Mouse (Mus musculus) heart, adult 18-20 months (tissue): ENCODE measurements around the gene H1foo. TPM values are rescaled to one million over a fixed set of nuclear protein-coding genes. Genes with fewer than 3 reads are reported as not detected.
A peak's percentile ranks its signal among the peaks of the same experiment; 100 is the strongest.

Experiments used
- DNase-seq, 2 experiments: peaks; one replicate each; pipeline ENCODE4 v3.0.0; 2021 to 2022; ENCODE audit warnings: mixed read lengths in 1 of 2
- long read RNA-seq, 2 experiments: library from polyadenylated mRNA; stranded (forward); transcript quantifications; one replicate each; pipeline ENCODE4 v2.0.0; 2021
- total RNA-seq, 2 experiments: library from RNA; stranded (reverse); gene quantifications; 2 replicates each; pipeline ENCODE4 v1.2.3; 2021

H1foo gene
- not detected for total RNA-seq
- long read RNA-seq, experiment 1 = 0 reads
- long read RNA-seq, experiment 2 = 0 reads

- DNase-seq = no peak
Measured at GRCm38 (mm10) chr6:115944638-115945037, at the start of gene H1foo. Gene H1foo, plus strand, starts transcription at chr6:115944938.

GRCm38 (mm10) chr6:115896346-115896745 lies 48.4 kb upstream of the H1foo start:
- no peak for DNase-seq

GRCm38 (mm10) chr6:115897117-115897516 lies 47.6 kb upstream of the H1foo start:
- DNase-seq = peak; percentile 78 to 89

GRCm38 (mm10) chr6:115897926-115898520 lies 46.7 kb upstream of the H1foo start:
- DNase-seq = no peak

- peak; percentile 86 to 91 for DNase-seq
Measured at GRCm38 (mm10) chr6:115901062-115901461, 43.7 kb upstream of the H1foo start.

GRCm38 (mm10) chr6:115901489-115901931 lies 43.2 kb upstream of the H1foo start:
- peak; percentile 79 to 90 for DNase-seq

GRCm38 (mm10) chr6:115902545-115902944 lies 42.2 kb upstream of the H1foo start:
- DNase-seq = no peak

GRCm38 (mm10) chr6:115905568-115905967 lies 39.2 kb upstream of the H1foo start:
- DNase-seq = peak; percentile 48 to 79

GRCm38 (mm10) chr6:115906455-115906854 lies 38.3 kb upstream of the H1foo start:
- DNase-seq = no peak

GRCm38 (mm10) chr6:115906871-115907270 lies 37.9 kb upstream of the H1foo start:
- DNase-seq = no peak

GRCm38 (mm10) chr6:115908421-115908982 lies 36.2 kb upstream of the H1foo start:
- DNase-seq = no peak

- DNase-seq = no peak
Measured at GRCm38 (mm10) chr6:115909052-115909451, 35.7 kb upstream of the H1foo start.

GRCm38 (mm10) chr6:115909940-115910339 lies 34.8 kb upstream of the H1foo start:
- DNase-seq = peak; percentile 79 to 92

GRCm38 (mm10) chr6:115911763-115912162 lies 33.0 kb upstream of the H1foo start:
- DNase-seq = peak in 1 of 2 experiments; percentile 55

GRCm38 (mm10) chr6:115913482-115913881 lies 31.3 kb upstream of the H1foo start:
- no peak for DNase-seq

GRCm38 (mm10) chr6:115914511-115915202 lies 30.1 kb upstream of the H1foo start:
- no peak for DNase-seq

GRCm38 (mm10) chr6:115915601-115916445 lies 28.9 kb upstream of the H1foo start:
- DNase-seq = peak; percentile 58 to 74

- no peak for DNase-seq
Measured at GRCm38 (mm10) chr6:115916611-115917010, 28.1 kb upstream of the H1foo start.

GRCm38 (mm10) chr6:115918615-115919014 lies 26.1 kb upstream of the H1foo start:
- DNase-seq = no peak

GRCm38 (mm10) chr6:115919876-115920275 lies 24.9 kb upstream of the H1foo start:
- no peak for DNase-seq

- no peak for DNase-seq
Measured at GRCm38 (mm10) chr6:115924829-115925228, 19.9 kb upstream of the H1foo start.

GRCm38 (mm10) chr6:115926416-115926815 lies 18.3 kb upstream of the H1foo start:
- DNase-seq = no peak
